Mouse (Mus musculus) kidney, postnatal 0 days (tissue): ENCODE measurements around the gene Dgkg. TPM values are rescaled to one million over a fixed set of nuclear protein-coding genes. Genes with fewer than 3 reads are reported as not detected.

ENCODE experiments used
- ATAC-seq: fragments of 200-750 bp; cut with Nextera tagmentation; replicated peaks from 2 replicates; pipeline ENCODE4 v1.8.0; 2017; ENCODE audit warnings: low read depth, moderate number of reproducible peaks, moderate TSS enrichment, moderate library complexity; ENCODE audit not compliant: low FRiP score
- DNase-seq: peaks from one replicate; pipeline ENCODE4 v3.0.0-alpha.2; 2016; ENCODE audit warnings: low spot score
- H3K27ac ChIP-seq: fragments of 300-500 bp; sonication (generic); 2 replicates; pipeline ENCODE4 v1.5.1; 2014; ENCODE audit warnings: mild to moderate bottlenecking
- H3K27me3 ChIP-seq: fragments of 300-500 bp; sonication (generic); 2 replicates; pipeline ENCODE4 v1.6.1; 2014; ENCODE audit warnings: low read length, mixed read lengths; ENCODE audit not compliant: insufficient read depth
- H3K36me3 ChIP-seq: fragments of 300-500 bp; sonication (generic); 2 replicates; pipeline ENCODE4 v1.6.1; 2014; ENCODE audit warnings: low read length, mixed read lengths; ENCODE audit not compliant: insufficient read depth
- H3K4me1 ChIP-seq: fragments of 300-500 bp; sonication (generic); replicated peaks from 2 replicates; pipeline ENCODE4 v1.6.1; 2014; ENCODE audit warnings: antibody characterized with exemption, low read length, mixed read lengths; ENCODE audit not compliant: insufficient read depth
- H3K4me2 ChIP-seq: fragments of 300-500 bp; sonication (generic); 2 replicates; pipeline ENCODE4 v1.6.1; 2014; ENCODE audit warnings: mild to moderate bottlenecking, low read length, moderate library complexity, mixed read lengths
- H3K4me3 ChIP-seq: fragments of 300-500 bp; sonication (generic); replicated peaks from 2 replicates; pipeline ENCODE4 v1.5.1; 2014; ENCODE audit warnings: low read depth, low read length
- H3K9ac ChIP-seq: fragments of 300-500 bp; sonication (generic); 2 replicates; pipeline ENCODE4 v1.6.1; 2014; ENCODE audit warnings: low read depth, low read length
- H3K9me3 ChIP-seq: fragments of 300-500 bp; sonication (generic); replicated peaks from 2 replicates; pipeline ENCODE4 v1.6.1; 2016; ENCODE audit warnings: low read length, inconsistent platforms, mixed read lengths
- CTCF ChIP-seq: IDR thresholded peaks from 2 replicates; pipeline ENCODE4 v1.5.1; 2016; ENCODE audit warnings: antibody characterized with exemption, low read depth, mild to moderate bottlenecking, moderate library complexity
- WGBS: fragments of 180-500 bp; shearing (Covaris S2); extraction: QIAGEN DNeasy Blood & Tissue Kit; methylation state at CpG from one replicate; pipeline ENCODE4 v1.1.7; 2014; 5-methylcytosine and 5-hydroxymethylcytosine counted together
- polyA plus RNA-seq: library from polyadenylated mRNA; unstranded; fragments of >200 nt; fragmentation: Nextera tagmentation; extraction: Ambion mirVana; gene quantifications from 2 replicates; pipeline ENCODE4 v1.2.1, GENCODE M21; 2015

Dgkg gene
- polyA plus RNA-seq, 1 experiment from 2014 or later, result 0.67 TPM

DNA sequence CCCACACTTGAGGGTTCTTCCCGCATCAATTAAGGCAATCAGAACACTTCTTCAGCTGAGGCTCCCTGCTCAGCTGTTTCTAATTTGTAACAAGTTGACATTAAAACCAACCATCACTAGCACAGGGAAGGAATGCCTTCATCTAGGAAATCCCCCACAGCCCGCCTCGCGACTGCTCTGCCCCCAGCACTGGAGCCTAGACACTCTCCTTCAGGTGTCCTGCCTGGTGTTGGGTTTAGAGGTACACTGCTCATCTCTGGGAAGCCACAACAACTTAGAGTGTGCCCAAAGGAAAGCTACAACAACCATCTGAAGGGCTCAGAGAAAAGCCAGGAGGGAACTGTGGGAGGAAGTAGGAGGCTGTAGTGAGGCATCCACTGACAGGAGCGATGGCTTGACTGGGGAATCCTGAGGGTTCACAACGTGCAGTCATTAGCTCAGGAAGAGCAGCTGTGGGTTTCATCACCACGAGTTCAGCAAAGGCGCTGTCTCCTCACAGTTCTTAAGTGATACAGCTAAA lies 30.8 kb upstream of the Dgkg start:
- no peak overlapping the region for H3K4me3 ChIP-seq
- no peak overlapping the region for H3K9ac ChIP-seq
- no peaks in the 10 kb centered on the region for H3K27me3 ChIP-seq
- no peak for DNase-seq
- no peak for TF ChIP-seq CTCF
- no peaks in the 10 kb centered on the region for H3K9me3 ChIP-seq
- H3K4me2 ChIP-seq, result no peak overlapping the region
- WGBS, result 66% methylated on average over 8 of the region's 8 CpGs
- H3K36me3 ChIP-seq, result no peaks in the 10 kb centered on the region
- no peaks in the 10 kb centered on the region for H3K4me1 ChIP-seq
- H3K27ac ChIP-seq, result no peak overlapping the region
- ATAC-seq, result no peak

DNA sequence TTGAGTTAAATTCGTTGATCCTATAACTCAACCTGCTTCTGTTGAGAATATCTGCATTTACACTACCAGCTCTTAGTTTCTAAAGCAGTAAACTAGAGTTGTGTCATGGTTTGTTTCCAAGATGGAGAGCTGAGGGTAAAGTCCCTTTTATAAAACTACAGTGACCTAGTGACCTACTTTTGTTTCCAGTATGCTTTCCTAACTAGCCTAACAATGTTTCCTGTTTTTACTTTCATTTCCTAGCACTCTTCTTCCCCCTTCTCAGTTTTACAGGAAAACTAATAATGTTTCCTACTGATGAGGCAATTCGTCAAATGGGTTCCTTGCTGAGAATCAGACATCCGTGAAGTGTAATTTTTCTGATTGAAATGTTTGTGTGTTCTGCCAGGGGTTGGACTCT lies 26.6 kb upstream of the Dgkg start:
- H3K36me3 ChIP-seq, result no peaks in the 10 kb centered on the region
- H3K9me3 ChIP-seq, result no peaks in the 10 kb centered on the region
- no peak overlapping the region for H3K27ac ChIP-seq
- H3K9ac ChIP-seq, result no peak overlapping the region
- H3K4me2 ChIP-seq, result no peak overlapping the region
- no peaks in the 10 kb centered on the region for H3K4me1 ChIP-seq
- no peak overlapping the region for H3K4me3 ChIP-seq
- DNase-seq, result no peak
- WGBS, result 68% methylated on average over 3 of the region's 3 CpGs
- ATAC-seq, result no peak
- no peak for TF ChIP-seq CTCF
- no peaks in the 10 kb centered on the region for H3K27me3 ChIP-seq

DNA sequence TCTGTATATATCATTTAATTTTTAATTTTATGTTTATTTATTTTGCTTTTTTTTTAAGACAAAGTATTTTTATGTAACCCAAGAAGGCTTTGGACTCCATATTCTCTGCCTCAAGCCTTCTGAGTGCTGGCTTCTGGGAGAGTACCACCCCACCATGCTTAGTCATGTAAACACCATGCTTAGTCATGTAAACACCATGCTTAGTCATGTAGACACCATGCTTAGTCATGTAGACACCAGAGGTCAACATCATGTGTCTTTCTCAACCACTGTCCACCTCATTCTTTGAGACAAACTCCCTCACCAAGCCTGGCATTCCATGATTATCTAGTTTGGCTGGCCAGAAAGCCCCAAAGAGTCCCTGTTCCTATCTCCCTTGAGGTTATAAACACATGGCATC lies 25.7 kb upstream of the Dgkg start:
- H3K36me3 ChIP-seq, result no peaks in the 10 kb centered on the region
- DNase-seq (no peak), ATAC-seq (no peak)
- no peak for TF ChIP-seq CTCF
- no peak overlapping the region for H3K27ac ChIP-seq
- no peaks in the 10 kb centered on the region for H3K4me1 ChIP-seq
- no peaks in the 10 kb centered on the region for H3K9me3 ChIP-seq
- H3K9ac ChIP-seq, result no peak overlapping the region
- no peak overlapping the region for H3K4me3 ChIP-seq
- H3K27me3 ChIP-seq, result no peaks in the 10 kb centered on the region
- H3K4me2 ChIP-seq, result no peak overlapping the region

DNA sequence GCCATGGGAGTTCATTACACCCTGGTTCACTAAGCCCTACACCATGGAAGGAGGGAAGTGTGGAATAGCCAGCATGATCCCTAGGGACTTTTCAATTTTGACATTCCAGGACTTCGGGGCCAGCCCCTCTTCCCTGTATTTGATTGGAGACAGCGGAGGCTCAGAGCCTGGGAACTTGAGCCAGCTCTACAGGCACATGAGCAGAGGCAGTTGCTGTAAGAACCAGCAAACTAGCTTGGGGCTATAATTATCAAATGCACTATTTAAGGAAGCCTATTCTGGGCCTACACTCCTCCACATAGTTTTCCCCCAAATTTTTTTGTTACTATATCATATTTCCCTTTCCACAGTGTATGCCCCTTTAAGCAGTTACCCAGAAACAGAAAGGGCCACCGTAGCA lies 22.6 kb upstream of the Dgkg start:
- H3K4me1 ChIP-seq, result no peaks in the 10 kb centered on the region
- H3K9me3 ChIP-seq, result no peaks in the 10 kb centered on the region
- no peak for ATAC-seq
- no peak overlapping the region for H3K4me2 ChIP-seq
- no peak for TF ChIP-seq CTCF
- DNase-seq, result no peak
- H3K36me3 ChIP-seq, result no peaks in the 10 kb centered on the region
- H3K27me3 ChIP-seq, result no peaks in the 10 kb centered on the region
- 56% methylated on average over 3 of the region's 3 CpGs for WGBS
- no peak overlapping the region for H3K4me3 ChIP-seq
- no peak overlapping the region for H3K9ac ChIP-seq
- no peak overlapping the region for H3K27ac ChIP-seq

DNA sequence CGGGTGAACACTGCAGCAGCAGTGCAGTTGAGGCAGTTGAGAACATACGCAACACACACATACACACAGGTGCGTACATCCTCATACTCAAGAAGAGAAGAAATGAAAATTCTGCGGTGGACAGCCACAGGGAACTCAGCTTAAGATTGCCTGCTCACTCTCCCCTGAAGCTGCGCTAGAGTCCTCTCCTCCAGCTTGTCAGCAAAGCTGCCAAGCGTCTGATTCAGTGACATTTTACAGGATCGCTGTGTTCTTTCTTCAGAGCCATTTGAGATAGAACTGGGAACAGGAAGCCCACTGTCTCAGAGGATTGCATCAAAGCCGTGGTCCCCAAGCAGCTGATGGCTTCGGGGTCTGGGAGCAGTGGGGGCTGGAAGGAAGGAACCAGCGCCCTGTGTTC lies 17.6 kb upstream of the Dgkg start:
- Histone ChIP-seq H3K4me3 (no peak overlapping the region), H3K9me3 (no peaks in the 10 kb centered on the region), H3K4me1 (no peaks in the 10 kb centered on the region), H3K27me3 (no peaks in the 10 kb centered on the region), H3K27ac (no peak overlapping the region), H3K9ac (no peak overlapping the region), H3K36me3 (no peaks in the 10 kb centered on the region), H3K4me2 (no peak overlapping the region)
- TF ChIP-seq CTCF, result no peak
- ATAC-seq (no peak), DNase-seq (no peak)
- WGBS, result 89% methylated on average over 10 of the region's 10 CpGs

DNA sequence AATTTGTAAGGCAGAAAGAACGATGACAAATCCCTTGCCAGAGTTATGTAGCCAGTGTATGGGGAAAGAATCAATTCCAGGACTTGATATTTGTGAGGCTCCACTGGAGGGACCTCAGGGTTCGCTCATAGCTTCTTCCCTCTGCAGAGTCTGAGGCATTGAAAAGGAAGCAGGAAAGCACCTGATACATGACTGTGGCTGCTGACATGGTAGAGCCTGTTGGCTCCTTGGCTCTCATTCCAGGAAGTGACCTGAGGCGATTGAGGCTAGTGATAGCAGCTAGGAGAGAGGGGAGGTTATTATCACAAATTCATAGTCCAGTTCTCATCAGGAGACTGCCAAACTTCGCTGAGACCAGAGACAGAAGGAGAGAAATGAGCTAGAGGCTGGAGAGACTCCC lies 17.1 kb upstream of the Dgkg start:
- Histone ChIP-seq H3K36me3 (no peaks in the 10 kb centered on the region), H3K4me3 (no peak overlapping the region), H3K27me3 (no peaks in the 10 kb centered on the region), H3K4me1 (no peaks in the 10 kb centered on the region), H3K27ac (no peak overlapping the region), H3K9me3 (no peaks in the 10 kb centered on the region), H3K9ac (no peak overlapping the region), H3K4me2 (no peak overlapping the region)
- DNase-seq (no peak), ATAC-seq (no peak)
- TF ChIP-seq CTCF, result no peak
- WGBS, result 67% methylated on average over 4 of the region's 4 CpGs

DNA sequence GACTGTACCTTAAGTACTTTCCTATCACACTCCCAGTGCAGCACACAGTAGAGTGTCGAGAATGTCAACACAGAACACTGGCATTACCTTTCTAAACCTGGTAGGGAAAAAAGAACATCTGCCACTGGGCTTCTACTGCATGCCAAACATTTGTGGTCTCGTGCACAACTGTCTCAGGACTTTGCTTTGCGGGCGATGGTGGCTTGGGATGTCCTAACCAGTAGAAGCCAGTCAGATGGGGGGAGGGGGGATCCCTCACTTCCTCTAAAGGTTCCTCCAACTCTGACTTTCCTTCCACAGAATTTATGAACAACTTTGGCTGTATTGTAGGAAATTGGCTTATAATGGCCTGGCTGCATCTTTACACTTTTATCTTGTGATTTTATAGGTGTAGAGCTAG lies 7.0 kb upstream of the Dgkg start:
- 66% methylated on average over 4 of the region's 4 CpGs for WGBS
- no peak overlapping the region for H3K27ac ChIP-seq
- H3K9ac ChIP-seq, result no peak overlapping the region
- TF ChIP-seq CTCF, result no peak
- no peak overlapping the region for H3K4me2 ChIP-seq
- ATAC-seq (no peak), DNase-seq (no peak)
- no peaks in the 10 kb centered on the region for H3K27me3 ChIP-seq
- no peak overlapping the region for H3K4me3 ChIP-seq
- no peaks in the 10 kb centered on the region for H3K9me3 ChIP-seq
- no peaks in the 10 kb centered on the region for H3K36me3 ChIP-seq
- no peaks in the 10 kb centered on the region for H3K4me1 ChIP-seq
